In the genomic region with DNA sequence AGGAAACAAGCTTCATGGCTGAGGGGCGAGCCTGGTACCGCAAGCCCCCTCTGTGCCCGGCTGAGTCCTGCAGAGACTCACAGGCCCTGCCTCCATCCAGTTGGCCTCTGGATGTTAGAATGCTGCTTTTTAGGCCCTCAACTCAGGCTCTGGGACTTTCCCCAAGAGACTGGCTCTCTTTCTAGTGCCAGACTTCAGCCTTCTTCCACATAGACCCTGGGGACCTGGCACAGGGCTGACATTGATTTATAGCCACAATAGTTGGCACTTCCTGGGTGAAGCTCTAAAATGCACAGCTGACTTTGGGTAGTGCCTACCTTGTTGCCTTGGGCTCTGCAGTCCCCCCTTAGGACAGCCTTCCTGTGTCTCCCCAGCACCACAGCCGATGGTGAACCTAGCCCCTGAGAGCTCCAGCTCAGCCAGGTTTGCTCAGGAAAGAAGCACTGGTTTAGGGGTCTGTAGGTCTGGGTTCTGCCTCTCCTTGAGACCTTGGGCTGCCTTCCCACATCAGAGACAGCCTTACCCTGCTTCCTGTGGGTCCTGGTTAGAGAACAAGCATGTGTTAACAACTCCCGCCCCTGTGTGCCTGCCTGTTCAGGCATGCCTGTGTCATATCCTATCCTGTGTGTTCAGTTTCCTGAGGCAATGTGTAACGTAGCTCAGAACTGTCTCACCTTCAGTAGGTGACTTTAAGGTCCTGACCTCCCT, we compare ENCODE assay signal across 13 mouse cellular contexts. TPM values are rescaled to one million over a fixed set of nuclear protein-coding genes. Genes with fewer than 3 reads are reported as not detected.
DNase-seq lines count a peak whose midpoint lies in the region; TF ChIP-seq lines count a peak whose summit lies in the region.
"Had no signal": no experiment of that assay in that cellular context is flagged by ENCODE, and none has a peak within 500 bp of the region (broad histone marks: within the 10 kb centered on the region; RNA-seq: fewer than 3 reads in every experiment).

No protein-coding gene starts in this region.

- H3K27ac ChIP-seq in spleen, adult 2 months (ENCODE audit: insufficient read depth, low read length): peak overlapping the region; percentile 14; the same call in 1 of the 2 replicates
- 0 out of 2 replicates have a peak overlapping the region, but pooled peaks have one; percentile 1 for H3K27ac ChIP-seq in embryonic facial prominence, embryonic 10.5 days (replicated peaks)
- H3K27ac ChIP-seq: midbrain, embryonic 13.5 days had no signal

- WGBS in spleen, adult 2 months: 27% methylated on average over 6 of the region's 6 CpGs
- WGBS in embryonic facial prominence, embryonic 10.5 days: 73% methylated on average over 6 of the region's 6 CpGs

- H3K27me3 ChIP-seq in spleen, adult 2 months (ENCODE audit: control insufficient read depth, insufficient read depth, low read length): no peaks in the 10 kb centered on the region
- no peaks in the 10 kb centered on the region for H3K27me3 ChIP-seq in embryonic facial prominence, embryonic 10.5 days (replicated peaks; ENCODE audit: low read depth, poor library complexity, severe bottlenecking)
- H3K27me3 ChIP-seq: midbrain, embryonic 13.5 days had no signal

- no peaks in the 10 kb centered on the region for H3K36me3 ChIP-seq in spleen, adult 2 months (ENCODE audit: control insufficient read depth, insufficient read depth, low read length)
- H3K36me3 ChIP-seq in embryonic facial prominence, embryonic 10.5 days (replicated peaks): no peaks in the 10 kb centered on the region
- H3K36me3 ChIP-seq: midbrain, embryonic 13.5 days had no signal

- no peak for TF ChIP-seq POLR2A in spleen, adult 2 months (IDR thresholded peaks at IDR 0.05; ENCODE audit: low read depth, low read length)

- H3K9me3 ChIP-seq in embryonic facial prominence, embryonic 10.5 days: peaks cover 5% of the 10 kb centered on the region; the same call in 1 of the 2 replicates
- H3K9me3 ChIP-seq: midbrain, embryonic 13.5 days had no signal

- no peak overlapping the region for H3K4me3 ChIP-seq in spleen, adult 2 months (ENCODE audit: extremely low read depth, insufficient read depth, insufficient read length)
- H3K4me3 ChIP-seq in embryonic facial prominence, embryonic 10.5 days: no peak overlapping the region
- H3K4me3 ChIP-seq: midbrain, embryonic 13.5 days had no signal

- no peak for DNase-seq in spleen, adult 2 months (ENCODE audit: low read depth in 1 of 2, low spot score in 2 of 2)
- DNase-seq in spleen, postnatal 10 days (ENCODE audit: low spot score in 2 of 2): no peak
- peak; percentile 26 for DNase-seq in embryonic facial prominence, embryonic 10.5 days (ENCODE audit: low spot score)
- DNase-seq in naive thymus-derived CD4-positive, alpha-beta T cell, adult 2 months (ENCODE audit: low read depth): peak; percentile 76
- DNase-seq in urinary bladder, postnatal 36 days (ENCODE audit: low spot score in 2 of 2): peak; percentile 51 to 64
- DNase-seq in layer of hippocampus, adult 9-10 months (ENCODE audit: low spot score): no peak
- DNase-seq in frontal cortex, adult 2 months (ENCODE audit: extremely low spot score in 1 of 2, low spot score in 1 of 2): no peak
- DNase-seq: cerebellum, postnatal 10 days; gastrocnemius, postnatal 14 days; kidney, adult 9 months; lung, embryonic 14.5 days; spleen, adult 18-20 months had no signal

- no peak for TF ChIP-seq CTCF in spleen, adult 2 months (IDR thresholded peaks at IDR 0.05; ENCODE audit: extremely low read depth, insufficient read depth, insufficient read length, insufficient replicate concordance)

- H3K4me1 ChIP-seq in spleen, adult 2 months (ENCODE audit: control insufficient read depth, insufficient read depth, insufficient read length): no peaks in the 10 kb centered on the region
- H3K4me1 ChIP-seq in embryonic facial prominence, embryonic 10.5 days: 0 out of 2 replicates have a peak, but pooled peaks cover 6% of the 10 kb centered on the region
- H3K4me1 ChIP-seq: midbrain, embryonic 13.5 days had no signal

RNA-seq across cellular contexts. Expression of a gene that starts 9.3 kb away (rescaled TPM):
- polyA plus RNA-seq in spleen, adult 2 months (2012; rRNA removed): 0.44 and 0.50 TPM in 2 replicates
- polyA plus RNA-seq in embryonic facial prominence, embryonic 10.5 days (2016; fragmentation: Nextera tagmentation; extraction: Ambion mirVana): 1.6 TPM in 2 replicates
- polyA plus RNA-seq in frontal cortex, adult 2 months (2012; rRNA removed): 1.00 and 1.3 TPM in 2 replicates

RNA-seq across cellular contexts. Expression of a gene that starts 17.2 kb away (rescaled TPM):
- 51.0 and 82.0 TPM in 2 replicates for polyA plus RNA-seq in spleen, adult 2 months (2012; rRNA removed)
- polyA plus RNA-seq in embryonic facial prominence, embryonic 10.5 days (2016; fragmentation: Nextera tagmentation; extraction: Ambion mirVana): 121 and 124 TPM in 2 replicates
- polyA plus RNA-seq in frontal cortex, adult 2 months (2012; rRNA removed): 110 and 113 TPM in 2 replicates

RNA-seq across cellular contexts. Expression of a gene that starts 17.5 kb away (rescaled TPM):
- 149 and 220 TPM in 2 replicates for polyA plus RNA-seq in spleen, adult 2 months (2012; rRNA removed)
- 992 and 1,047 TPM in 2 replicates for polyA plus RNA-seq in embryonic facial prominence, embryonic 10.5 days (2016; fragmentation: Nextera tagmentation; extraction: Ambion mirVana)
- polyA plus RNA-seq in frontal cortex, adult 2 months (2012; rRNA removed): 260 and 302 TPM in 2 replicates

RNA-seq across cellular contexts. Expression of a gene that starts 56.2 kb away (rescaled TPM):
- 2.4 and 3.3 TPM in 2 replicates for polyA plus RNA-seq in spleen, adult 2 months (2012; rRNA removed)
- 1.3 and 1.9 TPM in 2 replicates for polyA plus RNA-seq in embryonic facial prominence, embryonic 10.5 days (2016; fragmentation: Nextera tagmentation; extraction: Ambion mirVana)
- polyA plus RNA-seq in frontal cortex, adult 2 months (2012; rRNA removed): 2.8 and 3.3 TPM in 2 replicates

Comparison
In these comparisons a context has a peak if more than half of its experiments do, and no peak if none do; other contexts are left out.
1. DNase-seq: peak in embryonic facial prominence, embryonic 10.5 days (single experiment), naive thymus-derived CD4-positive, alpha-beta T cell, adult 2 months (single experiment) and urinary bladder, postnatal 36 days (2 of 2); none in spleen, adult 2 months (0 of 2), spleen, postnatal 10 days (0 of 2), layer of hippocampus, adult 9-10 months (single experiment) and frontal cortex, adult 2 months (0 of 2).